Mouse (Mus musculus): Measurements from ENCODE around the gene Gm20683.

Gene Gm20683

DNA sequence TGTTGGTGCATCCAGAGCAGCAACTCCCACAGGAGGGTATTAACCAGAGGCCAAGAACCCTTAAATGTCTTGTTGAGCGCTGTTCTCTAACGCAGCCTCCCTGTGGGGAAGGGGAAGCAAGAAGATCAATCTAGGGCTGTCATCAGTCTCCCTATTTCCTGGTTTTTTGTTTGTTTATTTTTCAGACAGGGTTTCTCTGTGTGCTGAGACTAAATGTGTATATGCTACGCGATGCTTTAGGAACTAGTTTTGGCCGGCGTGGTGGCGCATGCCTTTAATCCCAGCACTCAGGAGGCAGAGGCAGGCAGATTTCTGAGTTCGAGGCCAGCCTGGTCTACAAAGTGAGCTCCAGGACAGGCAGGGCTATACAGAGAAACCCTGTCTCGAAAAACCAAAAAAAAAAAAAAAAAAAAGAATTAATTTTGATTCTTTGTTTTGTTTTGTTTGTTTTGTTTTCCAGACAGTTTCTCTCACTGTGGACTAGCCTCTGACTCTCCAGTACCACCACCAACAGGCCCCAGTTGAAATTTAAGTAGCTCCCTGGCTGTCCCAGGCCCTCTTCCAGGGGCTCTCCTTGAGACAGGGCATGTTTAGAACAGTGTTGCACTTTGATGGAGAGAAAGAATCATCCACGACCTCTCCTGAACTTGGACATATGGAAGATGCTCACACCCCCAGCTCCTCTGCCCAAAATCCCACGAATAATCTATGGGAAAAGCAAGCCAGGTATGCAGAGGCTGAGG, 32.0 kb upstream of the Gm20683 start:
- no peak for DNase-seq

DNA sequence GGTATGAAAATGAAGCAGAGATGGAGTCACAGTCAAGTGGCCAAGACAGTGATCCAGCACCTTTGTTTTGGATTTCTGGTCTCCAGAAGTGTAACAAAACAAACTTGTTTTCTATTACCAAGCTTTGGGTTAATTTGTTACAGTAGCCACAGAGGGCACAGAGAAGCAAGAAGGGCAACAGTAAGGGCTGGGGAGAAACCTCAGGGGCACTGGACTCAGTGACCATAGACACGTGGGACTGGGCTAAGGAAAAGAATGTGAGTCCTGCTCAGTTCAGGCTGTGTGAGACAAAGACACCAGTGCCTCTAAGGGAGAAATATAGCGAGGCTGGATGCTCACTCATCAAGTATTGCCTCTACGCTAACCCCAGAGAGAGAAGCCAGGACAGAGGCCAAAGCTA, 31.1 kb upstream of the Gm20683 start:
- peak in 1 of 2 experiments; percentile 67 for DNase-seq

DNA sequence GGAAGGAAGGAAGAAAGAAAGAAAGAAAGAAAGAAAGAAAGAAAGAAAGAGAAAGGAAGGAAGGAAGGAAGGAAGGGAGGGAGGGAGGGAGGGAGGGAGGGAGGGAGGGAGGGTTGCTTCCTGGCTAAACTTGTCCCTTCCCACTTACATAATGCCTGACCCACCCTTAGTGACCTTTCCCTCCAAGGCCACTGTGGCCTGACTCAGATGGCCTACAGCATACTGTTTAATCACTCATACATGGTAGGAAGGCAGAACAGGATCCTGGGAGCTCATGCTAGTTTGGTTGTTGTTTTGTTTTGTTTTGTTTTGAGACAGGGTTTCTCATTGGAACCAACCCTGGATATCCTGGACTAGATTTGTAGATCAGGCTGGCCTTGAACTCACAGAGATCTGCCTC, 30.0 kb upstream of the Gm20683 start:
- peak in 1 of 2 experiments; percentile 19 for DNase-seq

DNA sequence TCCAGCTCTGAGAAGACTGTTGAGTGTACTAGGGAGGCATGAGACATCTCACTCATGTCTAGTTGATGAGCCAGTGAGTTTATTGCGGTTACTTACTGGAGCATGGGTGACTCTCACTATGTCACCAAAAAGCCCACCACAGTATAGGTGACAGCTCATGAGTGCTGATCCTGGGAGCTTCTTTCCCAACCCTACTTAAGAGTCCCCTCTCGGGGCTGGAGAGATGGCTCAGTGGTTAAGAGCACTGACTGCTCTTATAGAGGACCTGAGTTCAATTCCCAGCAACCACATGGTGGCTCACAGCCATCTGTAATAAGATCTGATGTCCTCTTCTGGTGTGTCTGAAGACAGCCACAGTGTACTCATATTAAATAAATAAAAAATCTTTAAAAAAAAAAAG, 28.4 kb upstream of the Gm20683 start:
- DNase-seq: no peak

DNA sequence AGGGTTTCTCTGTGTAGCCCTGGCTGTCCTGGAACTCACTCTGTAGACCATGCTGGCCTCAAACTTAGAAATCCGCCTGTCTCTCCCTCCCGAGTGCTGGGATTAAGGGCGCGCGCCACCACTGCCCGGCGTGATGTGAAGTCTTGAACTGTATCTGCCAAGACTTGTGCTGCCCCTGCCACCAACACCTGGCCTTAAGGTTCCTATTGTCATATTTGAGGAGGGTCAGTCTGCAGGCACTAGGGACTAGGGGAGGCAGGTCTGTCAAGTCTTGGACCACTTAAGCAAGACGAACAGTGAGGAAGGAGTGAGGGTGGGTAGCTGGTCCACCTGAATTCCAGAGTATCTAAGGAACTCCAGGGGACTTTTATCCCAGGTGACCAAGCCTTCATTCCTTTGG, 27.9 kb upstream of the Gm20683 start:
- no peak for DNase-seq

DNA sequence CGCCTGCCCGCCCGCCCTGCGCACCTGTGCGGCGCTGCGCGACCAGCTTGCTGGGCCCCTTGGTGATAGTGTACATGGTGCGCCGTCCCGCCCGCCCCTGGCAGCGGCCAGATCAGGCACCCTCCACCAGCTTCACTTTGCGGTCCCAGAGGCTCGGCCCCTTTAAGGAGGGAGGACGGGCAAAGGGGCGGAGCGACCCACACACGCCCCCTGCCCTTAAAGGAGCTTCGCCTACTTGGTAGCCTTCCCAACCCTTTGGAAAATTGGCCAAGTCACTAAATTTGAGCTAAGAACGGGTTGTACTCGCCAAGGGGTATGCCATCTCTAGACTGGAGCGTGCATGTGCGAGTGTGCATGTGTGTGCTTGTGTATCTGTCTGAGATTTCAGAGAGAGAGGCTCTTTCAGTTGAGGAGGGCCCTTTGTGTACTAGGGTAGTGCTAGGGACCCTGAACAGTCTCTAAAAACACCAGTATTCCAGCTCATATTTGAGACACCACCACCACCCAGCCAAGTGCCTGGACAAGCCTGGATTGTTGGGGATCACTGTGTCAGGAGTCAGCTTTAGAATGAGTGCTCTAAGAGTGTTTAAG, 27.1 kb upstream of the Gm20683 start, which contains the start of gene Mcrip2:
TSS of gene Mcrip2 (minus strand) at position 164 of the 591 bp plus-strand sequence.
- peak; percentile 90 to 91 for DNase-seq

DNA sequence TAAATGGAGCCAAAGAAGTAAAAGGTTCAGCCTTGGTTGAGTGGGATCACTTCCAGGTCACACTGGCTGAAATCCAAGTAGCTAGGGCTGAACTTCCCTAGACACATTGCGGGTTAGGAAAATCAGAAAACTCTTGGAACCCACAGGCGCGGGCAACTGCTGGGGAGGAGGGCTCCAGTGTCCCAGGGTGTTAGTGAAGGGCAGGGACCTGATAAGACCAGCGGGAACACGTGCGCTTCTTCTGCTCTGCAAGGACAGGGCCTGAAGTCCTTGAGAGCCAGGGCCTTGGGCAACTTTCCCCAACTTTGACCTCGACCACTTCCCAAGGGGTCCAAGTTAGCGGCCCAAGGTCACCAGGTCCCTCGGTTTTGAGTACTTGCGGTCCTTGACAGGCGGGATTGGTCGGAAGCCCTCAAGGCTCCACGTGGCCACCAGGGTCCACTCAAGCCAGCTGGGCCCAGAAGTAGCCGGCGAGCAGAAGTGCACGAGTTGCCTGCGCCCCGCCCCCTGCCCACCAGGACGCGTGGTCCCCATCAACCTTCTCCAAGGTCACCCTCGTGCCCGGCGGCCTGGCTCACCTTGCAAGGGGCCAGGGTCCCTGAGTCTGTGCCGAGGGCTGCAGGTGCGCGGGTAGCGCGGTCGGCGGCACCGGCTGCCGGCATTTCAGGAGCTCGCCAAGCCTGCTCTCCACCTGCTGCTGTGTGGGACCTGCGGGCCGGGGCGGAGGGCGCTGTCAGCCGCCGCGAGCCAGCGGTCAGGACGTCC, 26.5 kb upstream of the Gm20683 start:
- DNase-seq: peak; percentile 79 to 84

DNA sequence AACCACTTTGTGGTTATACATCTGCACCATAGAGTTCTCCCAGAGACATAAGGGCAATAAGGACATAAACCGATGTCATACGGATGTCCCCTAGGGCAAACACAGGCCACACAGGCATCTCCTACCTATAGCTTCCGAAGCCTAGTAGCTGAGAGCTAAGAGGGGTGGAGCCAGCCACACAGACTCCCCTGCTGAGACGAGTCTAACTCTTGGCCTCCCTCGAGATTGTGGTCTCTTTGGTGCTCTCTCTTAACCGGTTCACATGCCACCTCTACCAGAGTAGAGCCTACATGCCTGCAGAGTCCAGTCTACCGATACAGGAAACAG, 25.9 kb upstream of the Gm20683 start:
- DNase-seq: no peak

DNA sequence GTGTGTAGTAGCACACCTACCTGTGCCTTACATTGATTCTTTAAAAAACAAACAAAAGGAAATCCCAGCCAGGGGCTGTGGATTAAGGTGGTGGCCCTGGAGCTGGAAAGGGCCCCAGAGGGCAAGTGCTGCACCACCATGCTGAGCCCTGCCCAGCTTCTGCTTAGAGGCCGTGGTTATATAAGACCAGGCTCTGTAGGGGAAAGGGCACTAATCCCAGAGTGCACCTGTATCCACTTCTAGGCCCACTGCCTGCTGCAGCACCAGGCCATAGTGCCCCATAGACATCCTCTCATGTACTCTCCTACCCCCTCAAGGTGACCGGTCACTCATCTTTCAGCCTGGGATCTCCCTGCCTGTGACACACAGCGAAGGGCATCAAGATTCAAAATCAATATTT, 24.6 kb upstream of the Gm20683 start:
- peak; percentile 65 to 78 for DNase-seq

DNA sequence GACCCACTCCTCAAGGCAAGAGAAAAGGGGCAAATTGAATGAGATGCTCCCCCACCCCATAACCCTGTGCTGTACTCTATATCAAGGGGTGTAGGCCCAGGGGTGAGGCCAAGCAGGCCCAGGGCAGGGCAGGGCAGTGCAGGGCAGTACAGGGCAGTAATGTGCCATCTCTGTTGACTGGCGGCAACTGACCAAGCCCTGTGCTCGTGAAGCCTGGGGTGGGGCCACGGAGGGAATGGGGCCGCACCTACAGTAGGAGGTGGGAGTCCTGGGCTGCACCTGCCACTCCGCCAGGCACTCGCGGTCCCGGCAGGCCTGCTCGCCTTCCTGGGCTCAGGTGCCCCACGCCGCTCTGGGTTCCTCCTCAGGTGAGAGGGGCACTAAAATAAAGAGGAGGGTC, 23.7 kb upstream of the Gm20683 start:
- no peak for DNase-seq

DNA sequence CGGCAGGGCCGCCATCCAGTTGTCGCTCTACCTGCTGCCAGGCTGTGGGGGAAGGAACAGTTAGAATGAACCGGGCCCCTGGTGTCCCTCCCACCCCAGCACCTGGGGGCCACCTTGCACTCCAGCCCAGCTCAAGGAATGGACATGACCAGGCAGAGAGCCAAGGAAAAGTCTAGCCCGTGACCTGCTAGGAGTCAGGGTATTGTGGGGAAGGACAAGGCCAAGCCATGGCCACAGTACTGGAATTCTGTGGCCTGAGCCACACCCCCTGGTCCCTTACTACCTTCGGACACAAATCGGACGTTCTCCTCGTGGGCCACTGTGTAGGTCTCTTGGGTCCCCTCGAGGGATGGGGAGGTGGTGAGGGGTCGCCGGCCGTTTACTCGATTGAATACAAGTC, 22.7 kb upstream of the Gm20683 start:
- no peak for DNase-seq

DNA sequence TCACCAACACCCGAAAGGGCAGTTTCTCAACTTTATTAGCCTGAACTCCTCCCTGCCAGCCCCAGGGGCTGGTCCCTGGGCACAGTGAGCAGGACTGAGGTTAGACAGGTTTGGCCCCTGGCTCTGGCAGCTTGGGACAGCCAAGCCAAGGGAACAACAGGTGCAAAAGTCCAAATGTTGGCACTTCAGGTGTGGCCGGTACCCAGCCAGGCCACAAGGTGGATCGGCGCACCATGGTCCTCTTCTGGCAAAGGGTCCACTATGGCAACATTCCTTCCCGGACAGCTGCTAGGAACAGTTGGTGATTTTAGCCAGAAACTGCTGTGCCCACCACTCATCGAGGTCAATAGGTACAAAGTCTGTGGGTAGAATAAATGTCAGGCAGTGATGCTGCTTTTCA, 22.1 kb upstream of the Gm20683 start:
- peak in 1 of 2 experiments; percentile 59 for DNase-seq

DNA sequence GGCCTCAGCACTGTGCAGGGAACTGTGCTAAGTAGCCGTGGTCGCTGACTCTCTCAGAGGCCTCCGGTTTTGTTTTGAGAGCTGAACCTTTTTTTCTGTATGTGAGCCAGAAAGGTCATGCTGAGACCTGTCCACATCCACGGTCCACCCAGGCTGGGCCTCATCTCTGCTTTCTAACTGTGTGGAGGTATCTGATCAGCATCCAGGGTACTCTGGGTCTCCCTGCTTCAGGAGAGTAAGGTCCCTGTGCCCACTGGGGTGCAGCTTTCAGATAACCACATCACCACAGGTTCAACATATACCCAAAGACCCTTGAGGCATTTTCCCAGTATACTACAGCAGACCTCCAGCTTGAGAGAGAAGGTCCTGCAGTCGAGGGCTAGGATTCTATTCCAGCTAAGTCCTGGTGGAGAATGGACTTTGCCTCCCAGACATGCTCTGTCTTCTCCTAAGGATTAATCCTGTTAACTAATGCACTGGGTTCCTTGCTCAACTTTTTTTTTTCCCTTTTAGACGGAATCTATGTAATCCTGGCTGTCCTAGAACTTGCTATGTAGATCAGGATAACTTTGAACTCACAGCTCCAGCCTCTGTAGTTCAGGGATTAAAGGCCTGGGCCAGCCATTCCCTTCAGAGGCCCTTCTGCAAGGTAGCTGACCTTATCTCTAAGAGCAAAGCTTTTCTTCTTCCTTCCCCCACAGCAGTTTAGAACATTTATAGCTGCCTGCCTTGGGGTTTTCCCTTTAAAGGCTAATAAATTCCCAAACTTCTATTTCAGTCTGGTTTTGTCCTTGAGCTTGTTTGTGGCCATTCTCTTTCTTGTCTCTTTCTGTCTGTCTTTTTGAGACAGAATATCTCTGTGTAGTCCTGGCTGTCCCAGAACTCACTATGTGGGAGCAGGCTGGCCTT, 20.4 kb upstream of the Gm20683 start:
- peak in 1 of 2 experiments; percentile 27 for DNase-seq

DNA sequence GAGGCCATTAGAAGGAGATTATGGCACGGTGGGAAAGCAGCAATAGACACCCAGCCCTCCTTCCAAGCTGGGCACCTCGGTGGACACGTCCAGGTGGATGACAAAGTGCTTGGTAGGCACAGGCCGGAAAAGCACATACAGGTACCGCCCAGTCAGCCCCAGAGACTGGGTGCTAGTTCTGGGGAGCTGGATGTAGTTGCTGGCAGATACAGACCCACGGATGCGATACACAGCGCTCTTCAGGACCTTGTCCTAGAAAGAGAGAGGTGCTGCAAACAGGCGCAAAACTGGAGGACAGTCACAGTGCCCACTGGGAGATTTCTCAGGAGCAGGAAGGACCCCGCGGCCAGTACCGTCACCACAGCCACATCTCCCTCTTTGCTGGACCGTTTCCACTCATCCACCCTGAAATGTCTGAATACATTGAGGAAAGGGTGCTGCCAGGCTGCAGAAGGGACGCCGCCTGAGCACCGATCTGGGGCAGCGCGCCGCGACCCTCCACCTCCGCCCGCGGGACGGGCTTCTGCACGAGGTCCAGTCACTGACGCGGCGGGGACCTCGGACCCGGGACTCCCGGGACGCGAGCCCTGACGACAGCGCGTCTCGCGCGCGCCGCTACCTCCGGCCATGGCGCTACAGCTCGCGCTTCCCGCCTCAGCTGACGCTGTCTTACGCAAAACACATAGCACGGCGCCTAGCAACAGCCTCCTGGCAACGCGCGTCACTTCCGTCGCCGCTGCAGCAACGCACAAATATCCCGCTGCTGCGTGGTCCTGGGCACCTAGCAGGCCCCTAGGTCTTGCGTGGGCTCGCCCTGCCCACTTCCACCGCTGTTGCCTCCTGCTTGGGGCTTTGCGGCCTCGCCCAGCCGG, 19.5 kb upstream of the Gm20683 start, which contains the start of gene Wdr90:
TSS of gene Wdr90 (minus strand) at position 670 of the 872 bp plus-strand sequence.
- peak; percentile 89 to 90 for DNase-seq

DNA sequence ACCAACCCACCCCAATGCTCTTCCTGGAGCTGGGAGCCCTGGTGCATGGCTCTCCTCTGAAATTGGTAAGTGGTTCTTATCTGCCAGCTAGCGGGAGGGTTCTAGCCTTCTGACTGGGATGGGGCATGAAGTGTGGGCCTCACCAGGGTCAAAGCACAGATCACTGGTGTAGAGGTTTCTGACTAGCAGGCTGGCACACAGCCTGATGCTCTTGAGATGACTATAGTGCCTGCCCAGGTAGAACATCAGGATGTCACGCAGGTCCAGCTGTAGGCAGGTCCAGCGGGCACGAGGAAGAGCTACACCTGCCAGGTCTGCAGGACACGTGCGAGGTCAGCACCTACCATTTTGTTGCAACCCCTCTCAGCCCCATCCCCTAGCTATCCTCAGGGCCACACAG, 18.7 kb upstream of the Gm20683 start:
- DNase-seq: no peak

DNA sequence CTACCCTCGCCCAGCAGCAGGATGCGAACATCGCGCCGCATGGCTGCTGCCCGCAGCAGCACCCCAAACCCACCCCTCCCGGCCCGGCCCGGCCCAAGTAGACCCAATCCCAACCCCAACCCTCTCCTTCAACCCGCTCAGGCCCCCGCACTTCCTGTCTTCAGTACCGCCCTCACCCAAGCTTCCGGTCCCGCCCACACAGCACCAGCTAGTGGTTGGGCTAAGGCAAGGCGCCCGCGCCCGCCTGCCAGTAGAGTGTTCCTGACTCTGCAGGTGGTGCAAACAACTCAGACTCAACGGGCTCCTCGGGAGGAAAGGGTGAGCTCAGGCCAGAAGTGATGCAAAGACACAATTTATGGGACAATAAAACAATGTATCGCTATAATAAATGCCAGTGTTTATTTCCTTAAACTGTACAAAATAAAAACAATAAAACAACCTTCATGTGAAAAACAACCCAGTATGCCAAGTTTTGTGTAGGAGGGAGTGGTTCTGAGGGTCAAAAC, 2.9 kb upstream of the Gm20683 start, which contains the start of gene Rhot2:
TSS of gene Rhot2 (minus strand) at position 456 of the 506 bp plus-strand sequence.
- peak; percentile 95 to 96 for DNase-seq

DNA sequence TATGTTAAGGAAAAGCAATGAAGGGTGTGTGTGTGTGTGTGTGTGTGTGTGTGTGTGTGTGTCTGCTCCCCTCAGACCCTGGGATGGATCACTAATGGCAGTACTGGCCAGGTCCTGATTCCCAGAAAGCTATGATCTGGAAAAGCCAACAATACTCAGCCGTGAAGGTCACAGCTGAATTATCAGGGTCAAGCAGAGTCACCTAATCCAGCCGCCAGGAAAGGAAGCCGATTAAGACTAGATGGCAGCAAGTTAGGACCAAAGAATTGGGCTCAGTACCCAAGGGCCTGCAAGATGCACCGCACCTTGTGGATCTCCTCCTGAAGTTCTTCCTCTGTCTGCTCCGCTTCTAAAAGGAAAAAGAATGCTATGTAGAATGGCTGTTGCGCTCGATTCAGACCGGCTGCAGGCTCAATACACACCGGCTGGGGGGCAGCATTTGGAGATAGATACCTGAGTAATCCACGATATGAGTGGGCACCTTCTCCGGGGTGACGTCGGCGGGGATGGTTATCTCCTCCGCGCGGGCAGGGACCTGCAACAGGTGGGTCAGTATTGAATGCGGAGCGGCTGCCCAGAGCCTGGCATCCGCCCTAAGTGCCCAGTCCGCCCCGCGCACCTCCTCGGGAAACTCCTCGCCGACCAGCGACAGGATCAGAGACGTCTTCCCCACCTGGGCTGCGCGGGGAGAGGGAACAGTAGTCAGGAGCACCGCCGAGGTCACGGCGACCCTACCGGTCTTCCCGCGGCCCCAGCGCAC, 2.3 kb upstream of the Gm20683 start:
- peak in 1 of 2 experiments; percentile 35 for DNase-seq

DNA sequence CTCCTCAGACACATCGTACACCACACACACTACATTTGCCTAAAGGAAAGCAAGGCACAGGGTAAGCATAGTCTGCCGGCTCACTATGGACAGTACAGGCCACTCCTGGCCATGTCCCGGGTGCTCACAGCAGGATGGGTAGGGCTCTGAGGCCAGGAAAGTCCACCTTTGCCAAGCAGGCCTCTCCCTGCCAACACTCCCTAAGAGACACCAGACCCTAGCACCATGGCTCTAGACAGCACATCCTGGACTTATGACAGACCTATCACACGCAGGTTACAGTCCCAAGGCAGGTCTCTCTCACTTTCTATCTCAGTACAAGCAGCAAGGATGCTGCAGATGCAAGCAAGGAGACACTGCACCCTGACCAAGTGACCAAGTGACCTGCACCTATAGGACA, 1.6 kb upstream of the Gm20683 start:
- no peak for DNase-seq

DNA sequence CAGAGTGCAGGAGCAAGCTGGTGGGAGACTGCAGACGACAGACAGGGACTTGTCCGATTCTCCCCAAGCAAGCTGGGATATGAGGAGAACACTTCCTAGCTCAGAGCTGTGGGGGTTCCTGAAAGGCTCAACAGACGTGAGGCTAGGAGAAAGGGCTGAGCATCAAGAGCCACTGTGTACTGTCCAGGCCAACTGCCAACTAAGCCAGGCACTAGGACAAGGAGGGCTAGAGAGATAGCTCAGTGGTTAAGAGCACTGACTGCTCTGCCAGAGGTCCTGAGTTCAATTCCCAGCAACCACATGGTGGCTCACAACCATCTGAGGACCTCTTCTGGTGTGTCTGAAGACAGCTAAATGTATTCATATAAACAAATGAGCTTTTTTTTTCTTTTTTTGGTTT, 946 bp upstream of the Gm20683 start:
- no peak for DNase-seq

DNA sequence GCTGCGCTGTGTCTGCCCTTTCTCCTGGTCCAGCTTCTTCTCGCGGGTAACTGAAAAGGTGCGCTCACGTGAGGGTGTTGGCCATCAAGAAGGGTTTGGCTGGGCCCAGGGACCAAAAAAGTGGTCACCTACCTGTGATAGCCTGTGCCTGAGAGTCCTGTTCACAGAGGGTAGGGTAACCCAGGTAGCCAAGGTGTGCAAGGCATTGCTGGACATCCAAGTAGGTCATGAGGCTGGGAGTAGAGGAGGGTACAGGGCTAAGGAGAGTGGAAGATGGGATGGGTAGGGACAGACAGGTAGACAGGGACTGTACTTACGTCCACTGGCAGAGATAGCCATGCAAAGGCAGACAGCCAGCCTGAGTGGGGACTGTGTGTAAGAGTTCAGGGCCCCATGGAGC, 1.0 kb downstream of the Gm20683 start:
- no peak for DNase-seq
